Mouse (Mus musculus): ENCODE results near the gene Zfp758. TPM values are rescaled to one million over a fixed set of nuclear protein-coding genes. Genes with fewer than 3 reads are reported as not detected.
A peak's percentile ranks its signal among the peaks of the same experiment; 100 is the strongest.
"Not testable (repeated sequence)": the region's sequence is repeated elsewhere in the genome, so short reads cannot be mapped to it uniquely, and the experiment has no call there.

The Zfp758 gene
- total RNA-seq (2015; ENCODE audit: low replicate concordance) (8.6 and 18.0 TPM in 2 replicates), total RNA-seq (2017; ENCODE audit: low replicate concordance) (7.1 and 9.5 TPM in 2 replicates)

DNA sequence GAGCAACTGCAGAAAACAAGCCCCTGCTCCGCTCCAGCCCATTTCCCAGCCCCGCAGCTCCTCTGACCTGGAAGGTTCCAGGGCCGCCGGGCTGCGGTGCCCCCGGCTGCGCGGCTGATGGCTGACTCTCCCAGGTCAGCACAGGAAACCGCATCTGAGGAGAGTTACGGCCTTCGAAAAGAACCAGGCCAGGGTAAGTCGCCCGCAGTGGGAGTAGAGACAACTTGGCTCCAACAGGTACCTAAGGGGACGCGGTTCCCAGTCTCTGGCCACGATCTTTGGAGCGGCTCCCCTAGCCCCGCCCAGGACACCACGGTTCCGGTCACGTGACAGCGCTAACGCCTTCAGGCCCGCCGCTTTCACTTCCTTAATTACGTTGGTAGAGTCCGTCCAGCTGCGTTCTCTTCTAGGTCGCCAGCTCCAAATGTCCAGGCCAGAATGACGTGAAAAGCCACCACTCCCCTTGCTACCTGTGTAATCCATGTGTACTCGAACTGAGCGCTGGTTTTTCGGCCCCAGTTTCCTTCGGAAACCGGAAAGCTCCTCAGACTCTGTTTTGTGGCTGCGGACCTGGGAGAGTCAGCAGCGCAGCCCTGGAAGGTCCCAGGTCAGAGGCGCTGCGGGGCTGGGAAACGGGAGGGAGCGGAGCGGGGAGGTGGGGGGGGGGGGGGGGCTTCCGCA is at the start of gene Zfp758, which contains the start of gene Zfp944:
Gene Zfp758 (plus strand): TSS at position 353 of the 681 bp plus-strand sequence.
Gene Zfp944 (minus strand): TSS at position 300 of the 681 bp plus-strand sequence.
- ATAC-seq (replicated peaks; ENCODE audit: low FRiP score, poor library complexity, severe bottlenecking): peak; percentile 99

GRCm38 (mm10) chr17:22314219-22314618 is 47.0 kb upstream of the Zfp758 start:
- ATAC-seq (replicated peaks; ENCODE audit: low FRiP score, poor library complexity, severe bottlenecking): peak; percentile 21

DNA sequence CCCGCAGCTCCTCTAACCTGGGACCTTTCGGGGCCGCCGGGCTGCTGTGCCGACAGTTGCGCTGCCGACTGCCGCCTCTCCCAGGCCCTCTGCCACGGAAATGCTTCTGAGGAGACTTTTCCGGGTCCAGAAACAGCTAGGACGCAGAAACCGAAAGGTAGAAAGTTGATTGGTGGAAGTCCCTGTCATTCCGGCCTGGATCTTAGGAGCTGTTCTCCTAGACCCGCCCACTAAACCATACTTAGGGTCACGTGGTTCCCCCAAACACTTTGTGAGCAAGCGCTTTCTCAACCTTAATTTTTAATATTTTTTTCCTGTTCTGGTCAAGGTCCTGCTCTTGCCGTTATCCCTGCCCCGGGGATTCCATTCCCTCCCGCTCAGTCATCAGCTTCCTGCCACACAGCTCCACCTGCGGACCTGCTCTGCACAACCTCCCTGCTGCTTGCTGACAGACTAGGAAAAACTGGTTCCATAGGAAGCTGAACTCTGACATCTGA is 46.5 kb upstream of the Zfp758 start, which contains the start of gene CT030661.1:
Gene CT030661.1 (minus strand): TSS at position 108 of the 497 bp plus-strand sequence.
- peak; percentile 99 for ATAC-seq (replicated peaks; ENCODE audit: low FRiP score, poor library complexity, severe bottlenecking)

DNA sequence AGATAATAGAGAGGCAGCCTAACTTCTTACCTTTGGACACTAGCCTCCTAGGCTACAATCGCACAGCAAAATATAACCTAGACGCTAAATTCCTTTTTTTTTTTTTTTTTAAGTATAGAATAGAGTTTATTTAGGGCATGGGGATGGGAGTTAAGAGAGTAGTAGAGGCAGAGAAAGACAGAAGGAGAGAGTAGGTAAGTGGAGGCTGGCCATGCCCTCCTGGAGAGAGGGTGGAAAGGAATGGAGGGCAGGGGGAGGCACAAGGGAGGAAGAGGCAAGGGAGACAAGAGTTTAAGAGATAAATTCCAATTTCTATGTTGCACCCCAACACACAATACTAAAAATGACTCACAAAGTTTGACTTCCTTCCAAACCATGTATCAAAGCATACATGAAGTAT is 46.0 kb upstream of the Zfp758 start:
- not testable (repeated sequence) for ATAC-seq (replicated peaks; ENCODE audit: low FRiP score, poor library complexity, severe bottlenecking)

DNA sequence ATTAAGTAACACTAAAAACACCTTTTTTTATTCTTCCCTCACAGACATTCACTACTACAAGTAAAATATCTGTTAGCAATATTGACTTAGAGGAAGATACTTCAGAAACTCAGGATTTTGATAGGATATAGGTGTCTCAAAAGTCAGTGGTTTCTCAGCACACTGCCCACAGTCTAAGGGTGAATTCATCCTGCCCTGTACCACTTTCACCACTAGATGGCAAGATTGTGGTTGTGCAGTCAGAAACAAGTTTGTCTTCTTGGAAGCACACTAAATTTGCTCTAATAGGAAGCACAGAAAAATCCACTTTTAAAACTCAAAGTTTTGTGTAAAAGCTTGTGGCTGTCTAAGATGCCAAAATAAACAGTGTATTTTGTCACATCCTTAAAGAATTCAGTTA is 8.5 kb upstream of the Zfp758 start:
- ATAC-seq (replicated peaks; ENCODE audit: low FRiP score, poor library complexity, severe bottlenecking): 0 out of 2 replicates have a peak, but pooled peaks have one; percentile 63

- ATAC-seq (replicated peaks; ENCODE audit: low FRiP score, poor library complexity, severe bottlenecking): peak; percentile 22; the same call in 1 of the 2 replicates
These were observed 681 bp upstream of the Zfp758 start for GRCm38 (mm10) chr17:22360572-22360971.

- no peak for ATAC-seq (replicated peaks; ENCODE audit: low FRiP score, poor library complexity, severe bottlenecking)
These were observed 2.6 kb downstream of the Zfp758 start for GRCm38 (mm10) chr17:22363895-22364294.

- no peak for ATAC-seq (replicated peaks; ENCODE audit: low FRiP score, poor library complexity, severe bottlenecking)
These were observed 49.5 kb downstream of the Zfp758 start for GRCm38 (mm10) chr17:22410756-22411155.

DNA sequence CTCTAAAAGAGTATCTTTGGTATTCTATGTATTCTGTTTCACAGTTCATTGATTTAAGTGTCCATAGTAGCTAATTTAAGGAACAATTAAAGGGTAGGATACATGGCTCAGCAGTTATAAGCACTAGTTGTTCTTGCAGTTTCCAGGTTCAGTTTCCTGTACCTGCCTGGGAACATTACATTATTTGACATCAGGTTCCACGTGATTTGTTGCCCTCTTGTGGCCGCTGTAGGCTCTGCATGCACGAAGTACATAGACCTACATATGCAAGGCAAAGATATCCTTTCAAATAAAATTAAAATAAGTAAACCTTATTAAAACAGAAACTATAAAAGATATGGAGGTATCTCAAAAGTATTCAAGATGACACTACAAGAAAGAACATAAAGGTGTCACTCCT is 56.3 kb downstream of the Zfp758 start:
- ATAC-seq (replicated peaks; ENCODE audit: low FRiP score, poor library complexity, severe bottlenecking): 0 out of 2 replicates have a peak, but pooled peaks have one; percentile 57

DNA sequence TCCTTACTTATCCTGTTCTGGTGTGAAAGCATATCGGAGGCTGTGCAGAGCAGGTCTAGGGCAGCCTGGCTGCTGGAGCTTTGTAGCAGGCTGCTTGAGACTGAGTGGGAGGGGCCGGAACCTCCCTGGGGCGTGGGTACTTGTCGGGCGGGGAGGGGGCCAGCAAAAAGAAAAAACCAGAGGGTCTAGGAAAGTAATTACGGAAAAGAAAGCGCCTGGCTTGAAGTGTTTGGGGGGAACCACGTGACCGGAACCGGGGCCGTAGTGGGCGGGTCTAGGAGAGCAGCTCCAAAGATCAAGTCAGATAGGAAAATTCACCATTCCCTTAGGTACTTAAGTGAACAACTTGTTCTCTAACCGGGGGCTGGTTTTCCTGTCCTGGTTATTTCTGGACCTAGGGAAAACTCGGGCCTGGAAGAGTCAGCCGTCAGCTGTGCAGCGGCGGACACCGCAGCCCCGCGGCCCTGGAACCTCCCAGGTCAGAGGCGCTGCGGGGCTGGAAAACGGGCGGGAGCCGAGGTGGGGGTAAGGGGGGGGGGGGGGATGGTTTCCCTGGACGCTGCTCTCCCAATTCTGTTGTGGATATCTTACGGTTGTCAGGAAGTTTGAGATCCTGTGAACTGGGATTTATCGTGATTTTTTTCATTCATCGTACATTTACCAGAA is 62.8 kb downstream of the Zfp758 start, which contains the start of gene Zfp946:
Gene Zfp946 (plus strand): TSS at position 271 of the 666 bp plus-strand sequence.
- ATAC-seq (replicated peaks; ENCODE audit: low FRiP score, poor library complexity, severe bottlenecking): peak; percentile 79

- no peak for ATAC-seq (replicated peaks; ENCODE audit: low FRiP score, poor library complexity, severe bottlenecking)
These were observed 63.5 kb downstream of the Zfp758 start for GRCm38 (mm10) chr17:22424636-22425354.

Other genes starting within 250 kb of the Zfp758 start
- not detected in 2 replicates for gene Zfp947, start 195.3 kb upstream of the Zfp758 start, total RNA-seq (2015; ENCODE audit: low replicate concordance)
- gene Zfp947, start 195.3 kb upstream of the Zfp758 start, total RNA-seq (2017; ENCODE audit: low replicate concordance): not detected in 2 replicates
- gene Zfp994, start 135.8 kb upstream of the Zfp758 start, total RNA-seq (2015; ENCODE audit: low replicate concordance): 1.7 and 3.6 TPM in 2 replicates
- gene Zfp994, start 135.8 kb upstream of the Zfp758 start, total RNA-seq (2017; ENCODE audit: low replicate concordance): 0.23 and 1.5 TPM in 2 replicates
- 9.4 and 18.4 TPM in 2 replicates for gene CT030661.1, start 46.6 kb upstream of the Zfp758 start, total RNA-seq (2015; ENCODE audit: low replicate concordance)
- gene CT030661.1, start 46.6 kb upstream of the Zfp758 start, total RNA-seq (2017; ENCODE audit: low replicate concordance): 2.3 and 3.2 TPM in 2 replicates
- gene Zfp944, start 53 bp upstream of the Zfp758 start, total RNA-seq (2015; ENCODE audit: low replicate concordance): 3.6 and 14.7 TPM in 2 replicates
- gene Zfp944, start 53 bp upstream of the Zfp758 start, total RNA-seq (2017; ENCODE audit: low replicate concordance): 11.0 and 11.3 TPM in 2 replicates
- gene Zfp946, start 62.8 kb downstream of the Zfp758 start, total RNA-seq (2015; ENCODE audit: low replicate concordance): 2.2 and 8.4 TPM in 2 replicates
- gene Zfp946, start 62.8 kb downstream of the Zfp758 start, total RNA-seq (2017; ENCODE audit: low replicate concordance): 4.4 and 5.8 TPM in 2 replicates
- gene Vmn2r111, start 212.0 kb downstream of the Zfp758 start, total RNA-seq (2015; ENCODE audit: low replicate concordance): not detected in 2 replicates
- gene Vmn2r111, start 212.0 kb downstream of the Zfp758 start, total RNA-seq (2017; ENCODE audit: low replicate concordance): not detected in 2 replicates
- gene Vmn2r112, start 239.5 kb downstream of the Zfp758 start, total RNA-seq (2015; ENCODE audit: low replicate concordance): not detected in 2 replicates
- gene Vmn2r112, start 239.5 kb downstream of the Zfp758 start, total RNA-seq (2017; ENCODE audit: low replicate concordance): not detected in 2 replicates